Mouse (Mus musculus) forebrain, embryonic 13.5 days (tissue): ENCODE results near the gene Nfia. TPM values are rescaled to one million over a fixed set of nuclear protein-coding genes. Genes with fewer than 3 reads are reported as not detected.

Source experiments
- ATAC-seq: fragments of 200-750 bp; cut with Nextera tagmentation; 2 replicates; pipeline ENCODE4 v1.8.0; 2017
- H3K27ac ChIP-seq: fragments of 300-500 bp; sonication (generic); 2 replicates; pipeline ENCODE4 v1.5.1; 2015; ENCODE audit warnings: inconsistent platforms, mild to moderate bottlenecking, moderate library complexity
- H3K27me3 ChIP-seq: fragments of 300-500 bp; sonication (generic); 2 replicates; pipeline ENCODE4 v1.6.1; 2015; ENCODE audit warnings: mild to moderate bottlenecking, inconsistent platforms
- H3K36me3 ChIP-seq: fragments of 300-500 bp; sonication (generic); 2 replicates; pipeline ENCODE4 v1.6.1; 2015; ENCODE audit warnings: mild to moderate bottlenecking, inconsistent platforms; ENCODE audit not compliant: poor library complexity, severe bottlenecking
- H3K4me1 ChIP-seq: fragments of 300-500 bp; sonication (generic); 2 replicates; pipeline ENCODE4 v1.6.1; 2015; ENCODE audit warnings: inconsistent platforms
- H3K4me2 ChIP-seq: fragments of 300-500 bp; sonication (generic); 2 replicates; pipeline ENCODE4 v1.6.1; 2015; ENCODE audit warnings: inconsistent platforms, mild to moderate bottlenecking, moderate library complexity
- H3K4me3 ChIP-seq: fragments of 300-500 bp; sonication (generic); 2 replicates; pipeline ENCODE4 v1.5.1; 2015; ENCODE audit warnings: mild to moderate bottlenecking, inconsistent platforms
- H3K9ac ChIP-seq: fragments of 300-500 bp; sonication (generic); 2 replicates; pipeline ENCODE4 v1.6.1; 2015; ENCODE audit warnings: mild to moderate bottlenecking, inconsistent platforms
- H3K9me3 ChIP-seq: fragments of 300-500 bp; sonication (generic); replicated peaks from 2 replicates; pipeline ENCODE4 v1.6.1; 2016; ENCODE audit warnings: inconsistent platforms
- WGBS: fragments of 180-500 bp; shearing (Covaris S2); methylation state at CpG from one replicate; pipeline ENCODE4 v1.1.7; 2015; 5-methylcytosine and 5-hydroxymethylcytosine counted together
- polyA plus RNA-seq: library from polyadenylated mRNA; unstranded; fragments of >200 nt; fragmentation: Nextera tagmentation; extraction: Ambion mirVana; gene quantifications from 2 replicates; pipeline ENCODE4 v1.2.1, GENCODE M21; 2015

Nfia gene
- polyA plus RNA-seq, 1 experiment from 2014 or later = 121 TPM

DNA sequence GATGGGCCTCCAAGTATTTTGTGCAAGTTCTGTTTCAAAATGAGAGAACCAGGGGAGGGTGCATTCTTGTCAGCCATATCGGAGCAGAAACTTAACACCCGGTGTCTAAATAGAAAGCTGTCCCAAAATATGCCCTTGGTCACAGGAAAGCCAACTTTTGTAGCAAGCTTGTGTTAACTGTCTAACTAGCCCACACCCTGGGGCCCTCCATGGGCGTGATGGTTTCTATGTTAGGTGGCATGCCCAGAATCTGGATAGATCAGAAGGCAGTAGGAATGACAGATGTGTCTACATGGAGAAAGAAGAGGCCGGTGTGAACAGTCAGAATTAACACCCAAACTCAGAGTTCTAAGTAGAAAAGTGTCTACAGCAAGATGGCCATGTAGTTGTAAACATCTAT is 282.5 kb downstream of the Nfia start:
- WGBS = 91% methylated on average over 4 of the region's 4 CpGs
- Histone ChIP-seq H3K4me1 (peaks cover 13% of the 10 kb centered on the region), H3K36me3 (peaks cover 17% of the 10 kb centered on the region), H3K9ac (no peak overlapping the region), H3K27ac (no peak overlapping the region), H3K4me2 (no peak overlapping the region), H3K27me3 (no peaks in the 10 kb centered on the region), H3K4me3 (no peak overlapping the region), H3K9me3 (no peaks in the 10 kb centered on the region)
- ATAC-seq = no peak

DNA sequence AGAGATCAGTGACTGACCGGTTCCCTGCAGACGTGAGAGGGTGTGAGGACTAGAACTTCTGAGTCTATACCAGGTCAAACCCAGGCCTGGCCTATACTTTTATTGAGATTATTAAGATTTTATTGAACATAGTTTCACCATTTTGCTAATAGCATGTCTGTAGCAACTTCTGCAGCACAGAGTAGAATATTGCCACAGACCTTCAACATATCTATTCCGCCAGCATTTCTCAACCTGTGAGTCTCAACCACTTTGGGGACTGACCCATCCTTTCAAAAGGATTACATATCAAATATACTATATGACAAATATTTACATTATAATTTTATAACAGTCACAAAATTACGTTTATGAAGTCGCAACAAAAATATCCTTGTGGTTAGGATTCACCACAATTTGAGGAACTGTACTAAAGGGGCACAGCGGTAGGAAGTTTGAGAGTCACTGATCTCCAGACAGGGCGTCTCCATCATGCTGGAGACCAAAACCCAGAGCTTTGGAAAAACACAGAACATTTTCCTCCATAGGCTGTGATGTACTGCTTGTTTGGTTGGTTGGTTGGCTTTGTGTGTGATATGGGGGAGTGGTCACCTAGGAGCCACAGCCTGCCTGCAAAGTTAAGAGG is 284.0 kb downstream of the Nfia start:
- Histone ChIP-seq H3K4me2 (no peak overlapping the region), H3K27ac (no peak overlapping the region), H3K9ac (no peak overlapping the region), H3K27me3 (no peaks in the 10 kb centered on the region), H3K9me3 (no peaks in the 10 kb centered on the region), H3K36me3 (peaks cover 17% of the 10 kb centered on the region), H3K4me1 (no peaks in the 10 kb centered on the region; the same call in 1 of the 2 replicates), H3K4me3 (no peak overlapping the region)
- 93% methylated on average over 7 of the region's 7 CpGs for WGBS
- ATAC-seq = no peak

DNA sequence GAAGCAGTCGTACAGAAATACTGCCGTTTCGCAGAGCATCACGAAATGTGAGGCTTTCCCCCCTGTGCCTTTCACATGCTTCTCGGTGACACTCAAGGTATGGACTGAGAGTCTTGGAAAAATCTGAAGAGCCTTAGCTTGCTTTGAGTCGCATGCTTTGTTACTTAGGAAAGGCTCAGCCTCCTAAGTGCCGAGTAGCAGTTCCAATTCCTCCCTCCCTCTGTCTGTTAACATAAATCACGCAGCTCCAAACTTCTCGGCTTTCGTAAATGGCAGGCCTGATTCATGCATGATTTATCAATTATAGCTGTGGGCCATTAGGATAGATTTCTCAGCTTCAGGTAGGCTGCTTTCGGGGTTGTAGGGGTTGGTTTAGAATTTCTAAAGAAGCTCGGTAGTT is 284.7 kb downstream of the Nfia start:
- H3K27ac ChIP-seq = no peak overlapping the region

DNA sequence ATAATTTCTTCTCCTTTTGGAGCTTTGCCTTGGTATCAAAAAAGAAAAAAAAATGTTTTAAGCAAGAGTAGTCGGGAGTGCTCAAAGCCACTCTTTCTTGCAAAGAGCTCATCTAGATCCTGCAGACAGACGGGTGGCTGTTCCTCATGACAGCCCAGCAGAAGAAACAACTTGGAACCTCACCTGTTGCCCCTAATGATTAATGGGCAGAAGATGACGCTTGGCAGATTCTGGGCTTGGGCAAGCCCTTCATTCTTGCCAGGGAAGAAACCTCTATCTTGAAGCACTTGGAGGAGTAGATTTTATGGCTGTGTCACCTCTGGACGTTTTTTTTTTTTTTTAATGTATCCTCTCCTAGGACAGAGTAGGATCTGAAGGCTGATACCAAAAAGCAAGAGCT is 285.2 kb downstream of the Nfia start:
- H3K9me3 ChIP-seq = no peaks in the 10 kb centered on the region
- H3K36me3 ChIP-seq = peaks cover 18% of the 10 kb centered on the region
- H3K4me1 ChIP-seq = no peaks in the 10 kb centered on the region; the same call in 1 of the 2 replicates
- no peak overlapping the region for H3K9ac ChIP-seq
- no peaks in the 10 kb centered on the region for H3K27me3 ChIP-seq
- no peak overlapping the region for H3K27ac ChIP-seq
- no peak overlapping the region for H3K4me3 ChIP-seq
- H3K4me2 ChIP-seq = no peak overlapping the region
- WGBS = 87% methylated on average over 4 of the region's 4 CpGs
- ATAC-seq = no peak

More for the DNA sequence above, 284.7 kb downstream of the Nfia start:
- Histone ChIP-seq H3K36me3 (peaks cover 17% of the 10 kb centered on the region), H3K4me3 (no peak overlapping the region), H3K4me2 (no peak overlapping the region), H3K9ac (no peak overlapping the region), H3K4me1 (no peaks in the 10 kb centered on the region; the same call in 1 of the 2 replicates), H3K9me3 (no peaks in the 10 kb centered on the region), H3K27me3 (no peaks in the 10 kb centered on the region)
- no peak for ATAC-seq
- WGBS = 75% methylated on average over 12 of the region's 12 CpGs

DNA sequence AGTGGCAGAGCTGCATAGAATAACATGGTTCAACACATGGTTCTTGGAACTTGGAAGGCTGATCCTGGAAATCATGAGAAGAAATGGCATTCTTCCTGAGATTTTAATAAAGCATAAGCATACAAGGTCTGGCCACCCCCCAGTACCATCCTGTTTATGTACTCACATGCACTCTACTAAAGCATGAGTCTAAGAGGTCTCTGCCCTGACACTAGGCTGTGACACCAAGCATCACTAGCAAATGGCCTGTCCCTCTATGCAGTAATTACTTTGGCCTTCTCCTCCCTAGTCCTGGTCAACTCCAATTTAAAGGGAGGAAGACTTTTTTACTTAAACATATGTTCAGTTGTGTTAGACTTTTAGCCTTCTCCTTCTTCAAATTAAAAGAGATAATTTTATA is 285.6 kb downstream of the Nfia start:
- Histone ChIP-seq H3K36me3 (peaks cover 20% of the 10 kb centered on the region), H3K4me3 (no peak overlapping the region), H3K9me3 (no peaks in the 10 kb centered on the region)

DNA sequence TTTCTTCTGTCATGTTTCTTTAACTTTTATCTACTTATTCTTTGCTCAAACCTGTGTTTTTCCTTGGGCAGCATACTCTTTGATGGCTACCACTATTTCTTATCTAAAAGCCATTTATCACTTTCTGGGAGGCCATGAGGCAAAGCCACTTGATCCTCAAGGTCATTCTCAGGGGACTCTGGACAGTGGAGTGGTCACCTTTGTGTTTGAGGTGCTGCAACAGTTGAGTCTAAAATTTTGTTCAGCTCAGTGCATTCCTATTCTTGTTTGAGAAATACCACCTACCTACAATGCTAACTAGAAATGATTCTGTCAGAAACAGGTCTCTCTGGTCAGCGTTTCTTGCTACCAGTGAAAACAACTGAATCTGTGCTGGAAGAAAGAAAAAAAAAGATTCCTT is 288.1 kb downstream of the Nfia start:
- Histone ChIP-seq H3K9ac (no peak overlapping the region), H3K4me2 (no peak overlapping the region), H3K4me3 (no peak overlapping the region), H3K9me3 (no peaks in the 10 kb centered on the region), H3K36me3 (peaks cover 20% of the 10 kb centered on the region), H3K4me1 (no peaks in the 10 kb centered on the region), H3K27me3 (no peaks in the 10 kb centered on the region), H3K27ac (no peak overlapping the region)
- 33% methylated on average over 1 of the region's 1 CpGs for WGBS
- no peak for ATAC-seq

More for the DNA sequence above, 285.6 kb downstream of the Nfia start:
- ATAC-seq = no peak
- H3K27ac ChIP-seq = no peak overlapping the region
- H3K4me1 ChIP-seq = no peaks in the 10 kb centered on the region; the same call in 1 of the 2 replicates
- H3K4me2 ChIP-seq = no peak overlapping the region
- no peak overlapping the region for H3K9ac ChIP-seq
- H3K27me3 ChIP-seq = no peaks in the 10 kb centered on the region

DNA sequence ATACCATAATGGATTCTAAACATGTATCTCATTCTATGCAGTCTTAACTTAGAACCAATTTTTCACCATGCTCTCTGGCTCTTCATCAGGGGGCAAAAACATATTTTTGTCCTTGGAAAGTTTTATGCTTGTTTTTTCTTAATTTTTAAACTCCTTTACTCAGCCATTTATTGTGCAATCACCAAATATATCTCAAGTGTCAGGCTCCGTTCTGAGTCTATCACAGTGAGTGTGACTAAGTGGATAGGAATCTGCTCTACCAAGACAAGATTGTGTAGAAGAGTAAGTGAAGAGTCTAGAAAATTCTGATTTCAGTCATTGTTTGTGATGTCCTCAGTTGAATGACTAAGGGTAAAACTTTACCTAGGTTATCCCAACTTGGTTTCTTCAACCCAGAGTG is 288.6 kb downstream of the Nfia start:
- no peaks in the 10 kb centered on the region for H3K9me3 ChIP-seq
- no peak overlapping the region for H3K4me2 ChIP-seq
- ATAC-seq = no peak
- peaks cover 24% of the 10 kb centered on the region for H3K36me3 ChIP-seq
- no peaks in the 10 kb centered on the region for H3K4me1 ChIP-seq
- H3K27me3 ChIP-seq = no peaks in the 10 kb centered on the region
- H3K27ac ChIP-seq = no peak overlapping the region
- no peak overlapping the region for H3K9ac ChIP-seq
- WGBS = 95% methylated on average over 1 of the region's 1 CpGs
- H3K4me3 ChIP-seq = no peak overlapping the region

DNA sequence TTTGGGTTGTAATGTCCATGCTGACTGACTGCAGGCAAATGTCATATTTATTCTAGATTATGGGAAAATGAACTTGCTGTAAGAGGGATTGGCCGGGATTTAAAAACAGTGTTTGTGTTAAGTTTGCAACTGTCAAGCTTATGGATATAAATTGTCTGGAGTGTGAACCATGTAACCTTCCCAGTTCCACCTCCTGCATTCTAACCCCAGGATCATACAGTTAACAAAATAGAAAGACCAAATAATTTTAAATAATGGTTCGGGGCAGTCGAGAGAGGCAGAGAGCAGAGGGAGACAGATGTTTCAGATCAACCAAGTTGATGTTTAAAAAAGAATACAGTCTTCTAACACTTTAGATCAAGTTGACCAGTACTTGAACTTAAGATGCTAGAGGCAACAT is 290.7 kb downstream of the Nfia start:
- Histone ChIP-seq H3K4me1 (no peaks in the 10 kb centered on the region), H3K27ac (no peak overlapping the region), H3K27me3 (no peaks in the 10 kb centered on the region), H3K9ac (no peak overlapping the region), H3K9me3 (no peaks in the 10 kb centered on the region), H3K36me3 (peaks cover 41% of the 10 kb centered on the region), H3K4me3 (no peak overlapping the region), H3K4me2 (no peak overlapping the region)
- 98% methylated on average over 3 of the region's 3 CpGs for WGBS
- ATAC-seq = no peak

DNA sequence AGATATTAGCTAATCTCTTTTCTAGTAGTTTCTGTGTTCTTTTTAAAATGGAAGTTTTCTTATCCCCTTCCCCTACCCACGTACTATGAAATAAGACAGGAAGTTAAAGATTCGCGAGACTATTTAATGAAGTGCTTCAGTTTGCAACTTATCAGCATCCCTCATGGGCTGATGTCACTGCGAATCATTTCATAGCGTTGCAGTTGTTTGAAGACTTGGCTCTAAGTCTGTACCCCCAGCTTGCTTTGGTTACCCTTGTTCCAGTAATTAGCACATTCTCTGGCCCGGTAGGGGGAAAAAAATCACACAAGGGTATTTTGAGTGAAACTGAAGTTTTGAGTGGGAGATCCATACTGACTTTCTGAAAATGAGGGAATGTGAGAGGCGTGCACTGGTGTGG is 303.6 kb downstream of the Nfia start:
- no peak overlapping the region for H3K4me3 ChIP-seq
- WGBS = 89% methylated on average over 7 of the region's 7 CpGs
- no peaks in the 10 kb centered on the region for H3K9me3 ChIP-seq
- H3K36me3 ChIP-seq = peaks cover 14% of the 10 kb centered on the region
- H3K9ac ChIP-seq = no peak overlapping the region
- no peak overlapping the region for H3K4me2 ChIP-seq
- no peaks in the 10 kb centered on the region for H3K4me1 ChIP-seq
- H3K27ac ChIP-seq = no peak overlapping the region
- no peaks in the 10 kb centered on the region for H3K27me3 ChIP-seq
- no peak for ATAC-seq

DNA sequence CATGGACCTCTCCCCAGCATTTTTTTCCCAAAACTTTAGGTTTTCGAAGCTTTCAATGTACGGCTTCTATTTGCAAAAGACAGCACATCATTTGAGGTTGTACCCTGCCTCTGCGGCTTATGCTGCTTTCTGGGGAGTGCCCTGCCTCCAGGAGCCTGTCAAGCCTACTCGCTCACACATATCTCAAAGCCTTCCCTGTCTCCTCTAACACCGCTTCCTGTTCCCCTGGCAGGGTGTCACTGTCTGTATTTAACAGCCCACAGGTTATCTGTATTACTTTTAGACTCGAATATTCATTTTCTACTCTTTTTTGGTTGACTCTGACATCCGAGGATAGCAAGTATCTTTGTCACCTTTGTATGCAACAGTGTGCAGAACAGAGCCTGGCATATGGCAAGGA is 304.1 kb downstream of the Nfia start:
- no peak for ATAC-seq
- Histone ChIP-seq H3K4me3 (no peak overlapping the region), H3K4me2 (no peak overlapping the region), H3K9ac (no peak overlapping the region), H3K9me3 (no peaks in the 10 kb centered on the region), H3K27ac (no peak overlapping the region), H3K27me3 (no peaks in the 10 kb centered on the region), H3K4me1 (no peaks in the 10 kb centered on the region), H3K36me3 (peaks cover 16% of the 10 kb centered on the region)
- WGBS = 87% methylated on average over 7 of the region's 7 CpGs

DNA sequence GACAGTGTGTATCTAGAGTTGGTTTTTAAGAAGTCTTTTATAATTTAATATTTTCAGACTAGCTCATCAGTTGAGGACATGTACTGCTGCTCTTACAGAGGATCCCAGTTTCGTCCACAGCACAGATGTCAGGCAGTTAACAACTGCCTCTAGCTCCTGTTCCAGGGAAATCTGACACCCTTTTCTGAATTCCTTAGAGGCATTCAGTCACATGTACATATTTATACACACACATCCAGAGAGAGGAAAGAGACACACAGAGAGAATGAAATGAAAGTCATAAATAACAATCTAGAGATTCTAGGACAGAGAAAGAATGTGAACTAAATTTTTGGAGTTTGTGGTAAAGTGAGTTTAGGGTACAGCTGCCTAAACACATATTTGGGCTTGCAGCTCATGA is 308.1 kb downstream of the Nfia start:
- Histone ChIP-seq H3K9ac (no peak overlapping the region), H3K4me3 (no peak overlapping the region), H3K27me3 (no peaks in the 10 kb centered on the region), H3K27ac (no peak overlapping the region), H3K4me1 (no peaks in the 10 kb centered on the region), H3K36me3 (peaks cover 32% of the 10 kb centered on the region), H3K4me2 (no peak overlapping the region), H3K9me3 (no peaks in the 10 kb centered on the region)
- 45% methylated on average over 1 of the region's 1 CpGs for WGBS
- no peak for ATAC-seq

DNA sequence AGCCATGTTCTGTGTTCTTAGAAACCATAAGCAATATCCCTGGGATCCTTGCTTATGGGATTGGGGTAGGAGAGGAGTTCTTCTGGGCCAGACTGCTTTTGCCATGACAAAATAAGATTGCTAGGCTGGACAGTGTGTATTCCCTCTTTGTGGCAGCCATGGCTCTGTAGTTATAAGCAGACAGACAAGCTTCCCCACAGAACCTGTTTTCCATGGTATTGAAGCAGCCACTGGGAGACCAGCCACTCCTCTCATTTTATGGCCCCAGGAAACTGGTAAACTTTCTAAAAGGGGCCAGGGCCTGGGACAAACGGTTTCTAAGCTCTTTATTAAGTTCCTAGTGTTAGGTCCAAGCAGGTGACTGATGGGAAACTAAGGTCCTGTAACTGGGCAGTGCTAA is 309.4 kb downstream of the Nfia start:
- 48% methylated on average over 1 of the region's 1 CpGs for WGBS
- H3K27ac ChIP-seq = no peak overlapping the region

DNA sequence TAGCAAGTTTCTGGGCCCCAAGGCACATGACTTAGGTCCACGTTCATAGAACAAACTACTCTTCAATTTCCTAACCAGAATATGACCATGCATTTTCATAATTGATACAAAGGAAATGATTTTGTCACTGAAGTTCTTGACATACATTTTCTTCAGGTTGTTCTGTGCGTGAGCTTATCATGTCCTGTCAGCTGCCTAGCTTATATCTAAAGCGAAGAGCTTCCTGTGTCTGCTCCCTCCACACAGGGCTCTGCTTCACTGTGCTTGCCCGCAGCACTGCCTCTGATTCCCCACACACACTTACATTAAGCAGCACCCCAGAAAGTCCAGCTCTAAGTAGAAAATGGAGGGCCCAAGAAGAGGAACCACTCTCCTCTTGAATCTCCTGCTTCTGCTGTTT is 310.0 kb downstream of the Nfia start:
- Histone ChIP-seq H3K4me2 (no peak overlapping the region), H3K4me1 (no peaks in the 10 kb centered on the region)
- whole genome bisulfite sequencing = 94% methylated on average over 4 of the region's 4 CpGs

More for the DNA sequence above, 309.4 kb downstream of the Nfia start:
- H3K27me3 ChIP-seq = no peaks in the 10 kb centered on the region
- no peaks in the 10 kb centered on the region for H3K9me3 ChIP-seq
- peaks cover 27% of the 10 kb centered on the region for H3K36me3 ChIP-seq
- no peak for ATAC-seq
- no peak overlapping the region for H3K4me3 ChIP-seq
- H3K4me1 ChIP-seq = no peaks in the 10 kb centered on the region
- no peak overlapping the region for H3K4me2 ChIP-seq
- H3K9ac ChIP-seq = no peak overlapping the region

More for the DNA sequence above, 310.0 kb downstream of the Nfia start:
- no peak overlapping the region for H3K27ac ChIP-seq
- H3K9me3 ChIP-seq = no peaks in the 10 kb centered on the region
- peaks cover 25% of the 10 kb centered on the region for H3K36me3 ChIP-seq
- H3K27me3 ChIP-seq = no peaks in the 10 kb centered on the region
- ATAC-seq = no peak
- H3K4me3 ChIP-seq = no peak overlapping the region
- no peak overlapping the region for H3K9ac ChIP-seq
